31 mouse cellular contexts compared by ENCODE assay signal in the genomic region with DNA sequence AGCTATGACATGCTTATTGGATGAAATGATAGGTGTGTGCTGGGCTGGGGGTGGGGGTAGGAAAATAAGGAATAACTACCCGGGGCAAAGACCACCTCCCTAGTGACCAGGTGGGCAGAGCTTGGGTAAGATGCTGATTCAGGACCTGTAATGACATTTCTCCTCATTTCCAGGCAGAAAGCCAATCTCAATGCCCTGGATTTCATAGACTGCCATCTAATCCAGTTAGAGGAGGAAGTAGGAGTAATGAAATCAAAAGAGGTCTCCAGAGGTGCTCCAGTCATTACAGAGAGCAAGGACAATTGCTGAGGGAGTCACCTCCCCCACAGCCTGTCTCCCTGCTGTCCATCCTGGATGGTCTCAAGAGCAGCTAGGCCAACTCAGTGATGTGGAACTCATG. TPM values are rescaled to one million over a fixed set of nuclear protein-coding genes. Genes with fewer than 3 reads are reported as not detected.
A peak's percentile ranks its signal among the peaks of the same experiment; 100 is the strongest.
DNase-seq lines count a peak whose midpoint lies in the region; ATAC-seq and TF ChIP-seq lines count a peak whose summit lies in the region.
"Had no signal": no experiment of that assay in that cellular context is flagged by ENCODE, and none has a peak within 500 bp of the region (broad histone marks: within the 10 kb centered on the region; RNA-seq: fewer than 3 reads in every experiment).

No protein-coding gene starts in this region.

- H3K36me3 ChIP-seq in forebrain, embryonic 13.5 days (ENCODE audit: poor library complexity, severe bottlenecking): no peaks in the 10 kb centered on the region
- no peaks in the 10 kb centered on the region for H3K36me3 ChIP-seq in forebrain, embryonic 11.5 days (ENCODE audit: control insufficient read depth, insufficient read depth, low read length)
- no peaks in the 10 kb centered on the region for H3K36me3 ChIP-seq in midbrain, embryonic 10.5 days
- H3K36me3 ChIP-seq in midbrain, postnatal 0 days (ENCODE audit: insufficient read depth, low read length): no peaks in the 10 kb centered on the region
- no peaks in the 10 kb centered on the region for H3K36me3 ChIP-seq in midbrain, embryonic 11.5 days (ENCODE audit: control insufficient read depth, insufficient read depth, low read length)
- H3K36me3 ChIP-seq in midbrain, embryonic 16.5 days (ENCODE audit: control insufficient read depth, insufficient read depth, low read length): no peaks in the 10 kb centered on the region
- H3K36me3 ChIP-seq: G1E; hindbrain, embryonic 15.5 days; neural tube, embryonic 15.5 days; stomach, embryonic 15.5 days had no signal

- H3K9ac ChIP-seq in forebrain, embryonic 13.5 days: no peak overlapping the region
- no peak overlapping the region for H3K9ac ChIP-seq in forebrain, embryonic 11.5 days (ENCODE audit: low read length)
- H3K9ac ChIP-seq in midbrain, postnatal 0 days (replicated peaks; ENCODE audit: low read length, poor library complexity, severe bottlenecking): no peak overlapping the region
- no peak overlapping the region for H3K9ac ChIP-seq in midbrain, embryonic 11.5 days (ENCODE audit: low read length)
- H3K9ac ChIP-seq in midbrain, embryonic 16.5 days (ENCODE audit: low read depth, low read length): no peak overlapping the region
- H3K9ac ChIP-seq: hindbrain, embryonic 15.5 days; liver, embryonic 14.5 days; lung, embryonic 14.5 days; neural tube, embryonic 15.5 days; stomach, embryonic 15.5 days had no signal

- no peaks in the 10 kb centered on the region for H3K9me3 ChIP-seq in forebrain, embryonic 13.5 days (replicated peaks)
- H3K9me3 ChIP-seq in forebrain, embryonic 11.5 days (ENCODE audit: control insufficient read depth, low read length): no peaks in the 10 kb centered on the region
- H3K9me3 ChIP-seq in midbrain, embryonic 10.5 days (replicated peaks): no peaks in the 10 kb centered on the region
- H3K9me3 ChIP-seq in midbrain, postnatal 0 days (ENCODE audit: low read length): no peaks in the 10 kb centered on the region
- H3K9me3 ChIP-seq in midbrain, embryonic 11.5 days (ENCODE audit: control insufficient read depth, low read length): no peaks in the 10 kb centered on the region
- H3K9me3 ChIP-seq in midbrain, embryonic 16.5 days (replicated peaks; ENCODE audit: control insufficient read depth, low read length, poor library complexity, severe bottlenecking): no peaks in the 10 kb centered on the region
- H3K9me3 ChIP-seq: G1E; hindbrain, embryonic 15.5 days; neural tube, embryonic 15.5 days; stomach, embryonic 15.5 days had no signal

- no peak for TF ChIP-seq CTCF in midbrain, postnatal 0 days (IDR thresholded peaks at IDR 0.05)

- H3K27ac ChIP-seq in forebrain, embryonic 13.5 days: peak overlapping the region; percentile 79
- no peak overlapping the region for H3K27ac ChIP-seq in forebrain, embryonic 11.5 days (ENCODE audit: low read depth, low read length)
- H3K27ac ChIP-seq in midbrain, embryonic 10.5 days (replicated peaks): 0 out of 2 replicates have a peak overlapping the region, but pooled peaks have one; percentile 35
- H3K27ac ChIP-seq in midbrain, postnatal 0 days (ENCODE audit: low read depth, low read length): no peak overlapping the region
- H3K27ac ChIP-seq in midbrain, embryonic 11.5 days (ENCODE audit: low read depth, low read length): peak overlapping the region; percentile 75; the same call in 1 of the 2 replicates
- H3K27ac ChIP-seq in midbrain, embryonic 16.5 days (ENCODE audit: low read length): peak overlapping the region; percentile 51; the same call in 1 of the 2 replicates
- H3K27ac ChIP-seq: liver, embryonic 14.5 days; neural tube, embryonic 15.5 days; stomach, embryonic 15.5 days had no signal

- no peak overlapping the region for H3K4me3 ChIP-seq in forebrain, embryonic 13.5 days
- no peak overlapping the region for H3K4me3 ChIP-seq in forebrain, embryonic 11.5 days (ENCODE audit: low read depth, low read length)
- H3K4me3 ChIP-seq in midbrain, embryonic 10.5 days: no peak overlapping the region
- no peak overlapping the region for H3K4me3 ChIP-seq in midbrain, postnatal 0 days (ENCODE audit: low read depth, low read length)
- no peak overlapping the region for H3K4me3 ChIP-seq in midbrain, embryonic 11.5 days (ENCODE audit: low read depth, low read length)
- H3K4me3 ChIP-seq in midbrain, embryonic 16.5 days (ENCODE audit: low read depth, low read length): no peak overlapping the region
- H3K4me3 ChIP-seq: hindbrain, embryonic 15.5 days; neural tube, embryonic 15.5 days; stomach, embryonic 15.5 days had no signal

- H3K27me3 ChIP-seq in forebrain, embryonic 13.5 days: no peaks in the 10 kb centered on the region
- H3K27me3 ChIP-seq in forebrain, embryonic 11.5 days (ENCODE audit: control insufficient read depth, insufficient read depth, low read length): no peaks in the 10 kb centered on the region
- H3K27me3 ChIP-seq in midbrain, embryonic 10.5 days (ENCODE audit: low read depth, poor library complexity, severe bottlenecking): peaks cover 19% of the 10 kb centered on the region
- H3K27me3 ChIP-seq in midbrain, postnatal 0 days (ENCODE audit: insufficient read depth, low read length): 0 out of 2 replicates have a peak, but pooled peaks cover 3% of the 10 kb centered on the region
- no peaks in the 10 kb centered on the region for H3K27me3 ChIP-seq in midbrain, embryonic 11.5 days (ENCODE audit: control insufficient read depth, insufficient read depth, low read length)
- no peaks in the 10 kb centered on the region for H3K27me3 ChIP-seq in midbrain, embryonic 16.5 days (ENCODE audit: control insufficient read depth, insufficient read depth, low read depth, low read length)
- H3K27me3 ChIP-seq: hindbrain, embryonic 15.5 days; stomach, embryonic 15.5 days had no signal

- no peak for DNase-seq in forebrain, embryonic 11.5 days (ENCODE audit: low spot score)
- DNase-seq in midbrain, embryonic 10.5 days (ENCODE audit: low spot score): no peak
- DNase-seq in midbrain, postnatal 0 days (ENCODE audit: low spot score): no peak
- peak; percentile 35 for DNase-seq in midbrain, embryonic 11.5 days (ENCODE audit: low spot score, missing footprints)
- no peak for DNase-seq in gastrocnemius, postnatal 10 days
- DNase-seq in thymus, postnatal 25 days: no peak
- DNase-seq: adrenal gland, postnatal 10 days; cerebellum, adult 11 months; cerebellum, adult 9-10 months; cerebellum, postnatal 36 days; gastrocnemius, postnatal 14 days; heart, postnatal 14 days; kidney, adult 18-20 months; kidney, postnatal 36 days; layer of hippocampus, adult 9-11 months; liver; lung, embryonic 14.5 days; lung, postnatal 14 days; retina, postnatal 1 day; right cerebral cortex, postnatal 14 days had no signal

- peaks cover 72% of the 10 kb centered on the region for H3K4me1 ChIP-seq in forebrain, embryonic 13.5 days
- peaks cover 13% of the 10 kb centered on the region; the same call in 1 of the 2 replicates for H3K4me1 ChIP-seq in forebrain, embryonic 11.5 days (replicated peaks; ENCODE audit: control insufficient read depth, insufficient read depth, low read length)
- H3K4me1 ChIP-seq in midbrain, embryonic 10.5 days: peaks cover 61% of the 10 kb centered on the region
- H3K4me1 ChIP-seq in midbrain, postnatal 0 days (ENCODE audit: insufficient read depth, low read length): peaks cover 20% of the 10 kb centered on the region; the same call in 1 of the 2 replicates
- H3K4me1 ChIP-seq in midbrain, embryonic 11.5 days (ENCODE audit: control insufficient read depth, insufficient read depth, low read length): peaks cover 10% of the 10 kb centered on the region; the same call in 1 of the 2 replicates
- H3K4me1 ChIP-seq in midbrain, embryonic 16.5 days (ENCODE audit: control insufficient read depth, insufficient read depth, low read length): peaks cover 35% of the 10 kb centered on the region
- H3K4me1 ChIP-seq: stomach, embryonic 15.5 days had no signal

- no peak overlapping the region for H3K4me2 ChIP-seq in forebrain, embryonic 13.5 days
- no peak overlapping the region for H3K4me2 ChIP-seq in forebrain, embryonic 11.5 days (ENCODE audit: low read depth, low read length, severe bottlenecking)
- no peak overlapping the region for H3K4me2 ChIP-seq in midbrain, postnatal 0 days (ENCODE audit: low read depth, low read length, poor library complexity, severe bottlenecking)
- H3K4me2 ChIP-seq in midbrain, embryonic 11.5 days: no peak overlapping the region
- H3K4me2 ChIP-seq in midbrain, embryonic 16.5 days (ENCODE audit: low read length): no peak overlapping the region
- H3K4me2 ChIP-seq: lung, embryonic 14.5 days; neural tube, embryonic 15.5 days; stomach, embryonic 15.5 days had no signal

- WGBS in forebrain, embryonic 13.5 days: 46% methylated on average over 1 of the region's 1 CpGs
- 56% methylated on average over 1 of the region's 1 CpGs for WGBS in forebrain, embryonic 11.5 days
- WGBS in midbrain, embryonic 10.5 days: 72% methylated on average over 1 of the region's 1 CpGs
- 36% methylated on average over 1 of the region's 1 CpGs for WGBS in midbrain, postnatal 0 days
- 41% methylated on average over 1 of the region's 1 CpGs for WGBS in midbrain, embryonic 11.5 days
- WGBS in midbrain, embryonic 16.5 days: 45% methylated on average over 1 of the region's 1 CpGs

- no peak for ATAC-seq in forebrain, embryonic 13.5 days
- ATAC-seq in forebrain, embryonic 11.5 days (replicated peaks; ENCODE audit: low FRiP score): no peak
- ATAC-seq in midbrain, postnatal 0 days (ENCODE audit: low FRiP score): no peak
- no peak for ATAC-seq in midbrain, embryonic 11.5 days (ENCODE audit: low FRiP score)
- ATAC-seq in midbrain, embryonic 16.5 days: no peak
- ATAC-seq: Patski had no signal

RNA-seq across cellular contexts. Expression of a gene that starts 3.7 kb away (rescaled TPM):
- polyA plus RNA-seq in forebrain, embryonic 13.5 days (2015; fragmentation: Nextera tagmentation; extraction: Ambion mirVana): 7.1 and 7.7 TPM in 2 replicates
- polyA plus RNA-seq in forebrain, embryonic 11.5 days (2014; fragmentation: Nextera tagmentation; extraction: Ambion mirVana): 18.0 and 21.8 TPM in 2 replicates
- polyA plus RNA-seq in midbrain, embryonic 10.5 days (2016; fragmentation: Nextera tagmentation; extraction: Ambion mirVana): 15.2 TPM in 2 replicates
- 19.6 and 20.8 TPM in 2 replicates for total RNA-seq in midbrain, postnatal 0 days (2014; rRNA removed)
- polyA plus RNA-seq in midbrain, postnatal 0 days (2015; fragmentation: Nextera tagmentation; extraction: Ambion mirVana): 8.8 and 9.2 TPM in 2 replicates
- polyA plus RNA-seq in midbrain, embryonic 11.5 days (2014; fragmentation: Nextera tagmentation; extraction: Ambion mirVana): 7.3 and 9.7 TPM in 2 replicates
- polyA plus RNA-seq in midbrain, embryonic 16.5 days (2015; fragmentation: Nextera tagmentation; extraction: Ambion mirVana): 8.1 and 9.7 TPM in 2 replicates
- total RNA-seq in gastrocnemius, postnatal 10 days (2021): under 1 TPM; 0.25 to 0.40 TPM
- total RNA-seq: granulocyte monocyte progenitor cell, adult 5-6 weeks; megakaryocyte progenitor cell, adult 5-6 weeks had no signal
- polyA plus RNA-seq: G1E had no signal

RNA-seq across cellular contexts. Expression of a gene that starts 53.7 kb away (rescaled TPM):
- 0.23 and 0.65 TPM in 2 replicates for polyA plus RNA-seq in forebrain, embryonic 13.5 days (2015; fragmentation: Nextera tagmentation; extraction: Ambion mirVana)
- polyA plus RNA-seq in forebrain, embryonic 11.5 days (2014; fragmentation: Nextera tagmentation; extraction: Ambion mirVana): not detected in 2 replicates
- polyA plus RNA-seq in midbrain, embryonic 10.5 days (2016; fragmentation: Nextera tagmentation; extraction: Ambion mirVana): 0.07 and 0.09 TPM in 2 replicates
- 0.22 and 1.3 TPM in 2 replicates for total RNA-seq in midbrain, postnatal 0 days (2014; rRNA removed)
- polyA plus RNA-seq in midbrain, postnatal 0 days (2015; fragmentation: Nextera tagmentation; extraction: Ambion mirVana): 1.3 and 1.5 TPM in 2 replicates
- polyA plus RNA-seq in midbrain, embryonic 11.5 days (2014; fragmentation: Nextera tagmentation; extraction: Ambion mirVana): 0.12 TPM in 1 of 2 replicates, not detected in the other
- 0.76 and 1.6 TPM in 2 replicates for polyA plus RNA-seq in midbrain, embryonic 16.5 days (2015; fragmentation: Nextera tagmentation; extraction: Ambion mirVana)
- 1 to 10 TPM; 1.2 to 1.6 TPM for total RNA-seq in gastrocnemius, postnatal 10 days (2021)

RNA-seq across cellular contexts. Expression of a gene that starts 58.7 kb away (rescaled TPM):
- polyA plus RNA-seq in forebrain, embryonic 13.5 days (2015; fragmentation: Nextera tagmentation; extraction: Ambion mirVana): 1.1 and 1.8 TPM in 2 replicates
- 0.88 and 1.1 TPM in 2 replicates for polyA plus RNA-seq in forebrain, embryonic 11.5 days (2014; fragmentation: Nextera tagmentation; extraction: Ambion mirVana)
- polyA plus RNA-seq in midbrain, embryonic 10.5 days (2016; fragmentation: Nextera tagmentation; extraction: Ambion mirVana): 0.51 and 0.62 TPM in 2 replicates
- total RNA-seq in midbrain, postnatal 0 days (2014; rRNA removed): 0.24 and 0.27 TPM in 2 replicates
- polyA plus RNA-seq in midbrain, postnatal 0 days (2015; fragmentation: Nextera tagmentation; extraction: Ambion mirVana): 1.1 and 1.4 TPM in 2 replicates
- 0.41 and 0.90 TPM in 2 replicates for polyA plus RNA-seq in midbrain, embryonic 11.5 days (2014; fragmentation: Nextera tagmentation; extraction: Ambion mirVana)
- polyA plus RNA-seq in midbrain, embryonic 16.5 days (2015; fragmentation: Nextera tagmentation; extraction: Ambion mirVana): 0.31 and 0.90 TPM in 2 replicates
- not detected for total RNA-seq in gastrocnemius, postnatal 10 days (2021)
- total RNA-seq: gastrocnemius, postnatal 14 days; granulocyte monocyte progenitor cell, adult 5-6 weeks; megakaryocyte progenitor cell, adult 5-6 weeks had no signal
- polyA plus RNA-seq: G1E; heart, embryonic 14.5 days; liver, embryonic 14.5 days; lung, embryonic 14.5 days had no signal

Comparison
In these comparisons a context has a peak if more than half of its experiments do, and no peak if none do; other contexts are left out.
1. H3K27ac ChIP-seq: peak in forebrain, embryonic 13.5 days (single experiment), midbrain, embryonic 10.5 days (single experiment), midbrain, embryonic 11.5 days (single experiment) and midbrain, embryonic 16.5 days (single experiment); none in forebrain, embryonic 11.5 days (single experiment) and midbrain, postnatal 0 days (single experiment).